Mouse (Mus musculus): ENCODE data around the gene Gpr83.

GRCm38 (mm10) chr9:14897102-14897501, 37.1 kb downstream of the Gpr83 start:
- TF ChIP-seq POLR2A (IDR thresholded peaks at IDR 0.05; ENCODE audit: low read depth, low read length): no peak
- no peak for TF ChIP-seq CTCF (IDR thresholded peaks at IDR 0.05; ENCODE audit: extremely low read depth, insufficient read length, insufficient replicate concordance, low read depth, low read length)

All from small intestine, adult 2 months (tissue).